Mouse (Mus musculus) liver, embryonic 14.5 days (tissue): ENCODE results near the gene Padi4.

Source experiments
- CTCF ChIP-seq: IDR thresholded peaks from 2 replicates; pipeline ENCODE4 v1.5.1; 2016; ENCODE audit warnings: antibody characterized with exemption, low read depth, control low read depth
- EP300 ChIP-seq: IDR thresholded peaks from 2 replicates; pipeline ENCODE4 v1.6.1; 2016; ENCODE audit warnings: antibody characterized with exemption, low read depth

GRCm38 (mm10) chr4:140821988-140822387, 48.0 kb upstream of the Padi4 start:
- TF ChIP-seq CTCF (peak; percentile 90), EP300 (no peak)
